ENCODE assay signal across 8 mouse cellular contexts in the genomic region with DNA sequence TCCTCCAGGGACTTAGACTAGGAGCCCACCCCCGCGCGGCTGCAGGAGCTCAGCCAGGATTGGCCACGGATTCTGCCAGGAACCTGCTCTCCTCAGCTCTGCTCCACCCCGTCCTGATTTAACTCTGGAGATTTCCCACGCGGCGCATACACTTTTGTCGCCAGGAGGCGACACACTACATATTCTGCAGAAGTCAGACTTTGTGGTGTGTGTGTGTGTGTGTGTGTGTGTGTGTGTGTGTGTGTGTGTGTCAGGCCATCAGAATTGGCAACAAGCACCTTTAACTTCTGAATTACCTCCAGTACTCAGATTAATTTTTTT. TPM values are rescaled to one million over a fixed set of nuclear protein-coding genes. Genes with fewer than 3 reads are reported as not detected.
DNase-seq lines count a peak whose midpoint lies in the region; ATAC-seq and TF ChIP-seq lines count a peak whose summit lies in the region.

No protein-coding gene starts in this region.

- intact Hi-C loops in gastrocnemius, adult 2 months (cut with DNase I), result loop anchor here (1.0 kb wide), 1 partner anchor 68 kb away; no protein-coding TSS in a partner anchor

- H3K4me1 ChIP-seq in hindbrain, postnatal 0 days (ENCODE audit: insufficient read depth, low read length), result no peaks in the 10 kb centered on the region

- H3K36me3 ChIP-seq in hindbrain, postnatal 0 days (ENCODE audit: insufficient read depth, low read length), result no peaks in the 10 kb centered on the region

- peak overlapping the region; percentile 53 for H3K4me3 ChIP-seq in gastrocnemius, adult 2 months
- no peak overlapping the region for H3K4me3 ChIP-seq in hindbrain, postnatal 0 days (ENCODE audit: low read length)

- peak; percentile 64 for TF ChIP-seq CTCF in gastrocnemius, adult 2 months (IDR thresholded peaks at IDR 0.05)
- TF ChIP-seq CTCF in hindbrain, postnatal 0 days (IDR thresholded peaks at IDR 0.05; ENCODE audit: low read depth), result peak; percentile 75

- peak; percentile 86 for ATAC-seq in common myeloid progenitor, adult 5-6 weeks (replicated peaks; ENCODE audit: low read depth, poor library complexity, severe bottlenecking)
- peak; percentile 82 for ATAC-seq in hindbrain, postnatal 0 days
- ATAC-seq in megakaryocyte, adult 5-6 weeks (ENCODE audit: poor library complexity, severe bottlenecking), result peak; percentile 68

- H3K27ac ChIP-seq in gastrocnemius, adult 2 months, result 0 out of 2 replicates have a peak overlapping the region, but pooled peaks have one; percentile 28
- no peak overlapping the region for H3K27ac ChIP-seq in hindbrain, postnatal 0 days

- H3K4me2 ChIP-seq in hindbrain, postnatal 0 days (ENCODE audit: low read depth, low read length), result peak overlapping the region; percentile 27; the same call in 1 of the 2 replicates

- H3K27me3 ChIP-seq in hindbrain, postnatal 0 days (ENCODE audit: insufficient read depth, low read length), result no peaks in the 10 kb centered on the region

- WGBS in hindbrain, postnatal 0 days, result under 1% methylated on average over 10 of the region's 10 CpGs

- peak; percentile 68 for DNase-seq in T-cell, adult 2 months (ENCODE audit: low spot score)
- peak; percentile 84 for DNase-seq in gastrocnemius, adult 2 months
- peak; percentile 89 for DNase-seq in hindbrain, postnatal 0 days (ENCODE audit: low spot score)
- peak; percentile 49 to 86 for DNase-seq in left cerebral cortex, adult 8-10 months (ENCODE audit: low spot score in 2 of 2)
- peak; percentile 88 to 91 for DNase-seq in right cerebral cortex, postnatal 10 days (ENCODE audit: low spot score in 2 of 2)
- peak; percentile 77 to 80 for DNase-seq in urinary bladder, postnatal 4 days (ENCODE audit: low spot score in 2 of 2)

- H3K9ac ChIP-seq in hindbrain, postnatal 0 days (replicated peaks; ENCODE audit: low read length), result no peak overlapping the region

- no peaks in the 10 kb centered on the region for H3K9me3 ChIP-seq in hindbrain, postnatal 0 days (ENCODE audit: low read length)

RNA-seq across cellular contexts. Expression of gene Derl3, which starts 10.0 kb away (rescaled TPM):
- not detected in 2 replicates for total RNA-seq in common myeloid progenitor, adult 5-6 weeks (2017)
- under 1 TPM in 1 of 2 experiments, not detected in 1; 0.45 TPM for total RNA-seq in gastrocnemius, adult 2 months (2021)
- 0.79 and 1.8 TPM in 2 replicates for total RNA-seq in hindbrain, postnatal 0 days (2014; rRNA removed)
- 0.63 and 0.74 TPM in 2 replicates for polyA plus RNA-seq in hindbrain, postnatal 0 days (2015; fragmentation: Nextera tagmentation; extraction: Ambion mirVana)
- total RNA-seq in left cerebral cortex, adult 8-10 months (2022), result 1 to 10 TPM; 2.2 to 3.9 (median 2.6) TPM
- total RNA-seq in megakaryocyte, adult 5-6 weeks (2015), result 0.41 and 0.89 TPM in 2 replicates
- total RNA-seq in megakaryocyte, adult 5-6 weeks (2017), result not detected in 2 replicates

RNA-seq across cellular contexts. Expression of gene Mif, which starts 23.2 kb away (rescaled TPM):
- total RNA-seq in common myeloid progenitor, adult 5-6 weeks (2017), result 521 and 525 TPM in 2 replicates
- 100 to 1,000 TPM; 147 to 168 TPM for total RNA-seq in gastrocnemius, adult 2 months (2021)
- total RNA-seq in hindbrain, postnatal 0 days (2014; rRNA removed), result 1,072 and 1,222 TPM in 2 replicates
- polyA plus RNA-seq in hindbrain, postnatal 0 days (2015; fragmentation: Nextera tagmentation; extraction: Ambion mirVana), result 1,792 and 1,891 TPM in 2 replicates
- total RNA-seq in left cerebral cortex, adult 8-10 months (2022), result 100 to 1,000 TPM; 528 to 550 (median 540) TPM
- 68.9 and 73.4 TPM in 2 replicates for total RNA-seq in megakaryocyte, adult 5-6 weeks (2015)
- total RNA-seq in megakaryocyte, adult 5-6 weeks (2017), result 87.4 and 123 TPM in 2 replicates

RNA-seq across cellular contexts. Expression of gene Smarcb1, which starts 38.2 kb away (rescaled TPM):
- total RNA-seq in common myeloid progenitor, adult 5-6 weeks (2017), result 76.4 and 88.3 TPM in 2 replicates
- 10 to 100 TPM; 13.0 to 17.7 TPM for total RNA-seq in gastrocnemius, adult 2 months (2021)
- total RNA-seq in hindbrain, postnatal 0 days (2014; rRNA removed), result 142 and 156 TPM in 2 replicates
- polyA plus RNA-seq in hindbrain, postnatal 0 days (2015; fragmentation: Nextera tagmentation; extraction: Ambion mirVana), result 197 and 199 TPM in 2 replicates
- 10 to 100 TPM; 85.8 to 88.5 (median 86.4) TPM for total RNA-seq in left cerebral cortex, adult 8-10 months (2022)
- total RNA-seq in megakaryocyte, adult 5-6 weeks (2015), result 44.0 and 46.2 TPM in 2 replicates
- total RNA-seq in megakaryocyte, adult 5-6 weeks (2017), result 40.6 and 48.4 TPM in 2 replicates

RNA-seq across cellular contexts. Expression of gene Gstt2, which starts 46.0 kb away (rescaled TPM):
- 10.7 and 19.0 TPM in 2 replicates for total RNA-seq in common myeloid progenitor, adult 5-6 weeks (2017)
- total RNA-seq in gastrocnemius, adult 2 months (2021), result 1 to 10 TPM; 2.3 to 4.2 TPM
- total RNA-seq in hindbrain, postnatal 0 days (2014; rRNA removed), result 2.1 and 10.2 TPM in 2 replicates
- 9.3 and 11.1 TPM in 2 replicates for polyA plus RNA-seq in hindbrain, postnatal 0 days (2015; fragmentation: Nextera tagmentation; extraction: Ambion mirVana)
- 1 to 10 TPM; 4.2 to 6.2 (median 5.2) TPM for total RNA-seq in left cerebral cortex, adult 8-10 months (2022)
- total RNA-seq in megakaryocyte, adult 5-6 weeks (2015), result 4.7 and 5.9 TPM in 2 replicates
- total RNA-seq in megakaryocyte, adult 5-6 weeks (2017), result 1.8 and 4.7 TPM in 2 replicates

RNA-seq across cellular contexts. Expression of gene Chchd10, which starts 49.7 kb away (rescaled TPM):
- total RNA-seq in common myeloid progenitor, adult 5-6 weeks (2017), result 39.6 and 50.1 TPM in 2 replicates
- total RNA-seq in gastrocnemius, adult 2 months (2021), result 1,000 to 10,000 TPM; 1,469 to 1,586 TPM
- 327 and 332 TPM in 2 replicates for total RNA-seq in hindbrain, postnatal 0 days (2014; rRNA removed)
- 304 and 312 TPM in 2 replicates for polyA plus RNA-seq in hindbrain, postnatal 0 days (2015; fragmentation: Nextera tagmentation; extraction: Ambion mirVana)
- total RNA-seq in left cerebral cortex, adult 8-10 months (2022), result 100 to 1,000 TPM; 356 to 427 (median 392) TPM
- 7.1 and 9.3 TPM in 2 replicates for total RNA-seq in megakaryocyte, adult 5-6 weeks (2015)
- total RNA-seq in megakaryocyte, adult 5-6 weeks (2017), result 8.1 and 15.7 TPM in 2 replicates
